Mouse (Mus musculus) layer of hippocampus, adult 9-11 months (tissue): ENCODE results near the gene Asb17.
"Not testable (repeated sequence)": the region's sequence is repeated elsewhere in the genome, so short reads cannot be mapped to it uniquely, and the experiment has no call there.

Experiments
- DNase-seq: peaks from one replicate; pipeline ENCODE4 v3.0.0; 2022

Asb17 gene

DNA sequence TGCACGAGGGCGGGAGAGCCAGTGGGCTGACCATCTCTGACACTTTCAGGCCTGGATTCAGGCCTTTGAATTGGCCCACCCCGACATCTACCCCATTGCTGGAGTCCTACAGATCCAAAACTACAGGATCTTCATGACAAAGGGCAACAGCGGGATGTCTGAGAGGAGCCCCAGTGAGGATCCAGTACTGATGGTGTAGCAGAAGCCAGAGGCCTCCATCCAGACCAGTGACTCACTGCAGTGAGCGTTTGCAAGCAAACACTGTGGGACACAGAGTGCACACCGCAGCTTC, 11.4 kb upstream of the Asb17 start:
- no peak for DNase-seq

DNA sequence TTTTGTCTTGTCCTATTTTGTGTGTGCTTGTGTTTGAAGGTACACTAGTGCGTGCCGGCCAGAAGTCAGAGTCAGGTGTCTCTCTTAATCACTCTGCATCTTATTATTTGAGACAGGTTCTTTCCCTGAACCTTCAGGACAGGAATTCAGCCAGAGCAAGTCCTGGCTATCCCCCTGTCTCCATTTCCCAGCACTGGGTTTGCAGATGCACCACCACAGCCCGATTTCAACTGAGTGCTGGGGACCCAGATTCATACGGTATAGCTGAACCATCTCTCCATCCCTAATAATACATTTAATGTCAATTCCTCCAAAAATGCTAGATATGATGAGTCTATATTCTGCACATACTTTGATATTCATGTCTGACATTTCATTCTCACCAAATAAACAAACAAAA, 9.9 kb upstream of the Asb17 start:
- no peak for DNase-seq

DNA sequence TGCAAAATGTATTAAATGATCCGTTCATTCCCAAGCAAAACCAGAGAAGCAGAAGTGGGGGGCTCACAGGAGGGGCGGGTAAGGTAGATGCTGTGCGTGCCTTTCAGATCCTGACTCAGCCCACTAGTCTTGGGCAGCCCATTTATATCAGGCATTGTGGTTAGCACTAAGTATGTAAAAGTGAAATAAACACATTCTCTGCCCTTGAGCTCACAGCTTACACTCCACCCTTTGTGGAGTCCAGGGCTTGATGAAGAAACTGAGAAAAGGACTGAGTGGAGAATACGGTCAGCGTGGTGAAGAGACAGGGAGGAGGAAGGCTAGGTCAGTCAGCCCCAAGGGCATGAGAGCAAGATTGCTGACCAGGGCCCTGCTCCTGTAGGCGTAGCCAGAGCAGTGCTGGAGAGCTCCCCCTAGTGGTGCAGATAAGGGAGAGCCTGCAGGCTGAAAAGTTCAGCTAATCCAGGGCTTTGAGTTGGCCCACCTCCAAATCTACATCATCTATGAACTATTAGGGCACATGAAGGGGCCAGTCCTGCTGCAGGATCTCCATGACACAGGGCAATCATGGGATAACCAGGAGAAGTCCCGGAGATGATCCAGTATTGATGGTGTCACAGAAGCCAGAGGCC, 8.4 kb upstream of the Asb17 start:
- DNase-seq, result peak; percentile 38

DNA sequence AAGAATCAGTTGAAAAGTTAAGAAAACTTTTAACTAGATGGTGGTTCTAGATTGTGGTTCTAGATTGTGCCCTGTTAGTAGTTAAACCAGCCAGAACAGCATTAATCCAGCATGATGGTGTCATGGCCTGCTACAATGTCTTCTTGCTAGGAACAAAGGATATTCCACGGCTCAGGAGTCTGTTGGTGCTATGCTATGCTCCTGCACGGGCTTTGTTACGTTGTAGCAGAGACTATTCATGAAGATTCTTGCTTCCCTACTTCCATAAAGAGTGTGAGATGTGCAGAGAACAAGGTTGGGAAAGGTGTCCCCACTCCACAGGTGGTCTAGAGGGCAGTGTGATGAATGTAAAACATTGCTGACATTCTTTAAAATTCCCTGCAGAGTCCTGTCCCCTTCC, 7.7 kb upstream of the Asb17 start:
- no peak for DNase-seq

DNA sequence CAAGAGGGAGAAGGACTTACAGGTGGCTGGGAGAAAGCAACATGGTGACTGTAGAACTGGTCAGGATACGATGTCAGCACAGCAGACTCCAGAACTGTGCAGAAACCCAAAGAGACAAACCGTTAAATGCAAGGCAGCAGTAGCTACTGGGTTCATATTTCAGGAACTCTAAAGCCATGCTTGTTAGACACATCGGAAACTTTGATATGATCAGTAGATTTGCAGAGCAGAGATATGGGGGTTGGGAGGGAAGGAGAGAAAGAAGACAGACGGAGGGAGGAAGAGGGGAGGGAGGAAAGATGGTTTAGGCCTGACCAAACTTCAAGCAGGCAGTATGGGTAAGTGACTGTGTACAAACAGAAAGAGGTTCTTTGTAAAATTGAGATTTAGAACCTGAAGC, 6.4 kb upstream of the Asb17 start:
- no peak for DNase-seq

DNA sequence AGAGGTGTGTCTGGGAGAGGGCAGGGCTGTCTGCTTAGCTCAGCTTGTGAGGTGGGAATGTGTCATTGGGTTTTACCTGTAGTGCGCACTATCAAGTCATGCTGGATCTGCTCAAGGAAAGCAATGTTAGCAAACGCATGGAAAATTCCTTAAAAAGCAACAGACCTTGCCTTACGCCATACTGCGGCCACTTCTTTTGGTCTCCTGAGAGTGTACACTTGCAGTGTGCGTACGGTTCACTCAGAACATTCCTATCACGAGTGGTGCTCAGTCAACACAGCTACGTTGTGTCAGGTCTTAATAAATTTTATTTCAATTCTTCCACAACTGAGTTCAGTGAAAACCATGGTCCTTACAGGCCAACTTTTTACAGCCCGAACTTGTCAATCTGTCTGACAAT, 748 bp downstream of the Asb17 start:
- no peak for DNase-seq

DNA sequence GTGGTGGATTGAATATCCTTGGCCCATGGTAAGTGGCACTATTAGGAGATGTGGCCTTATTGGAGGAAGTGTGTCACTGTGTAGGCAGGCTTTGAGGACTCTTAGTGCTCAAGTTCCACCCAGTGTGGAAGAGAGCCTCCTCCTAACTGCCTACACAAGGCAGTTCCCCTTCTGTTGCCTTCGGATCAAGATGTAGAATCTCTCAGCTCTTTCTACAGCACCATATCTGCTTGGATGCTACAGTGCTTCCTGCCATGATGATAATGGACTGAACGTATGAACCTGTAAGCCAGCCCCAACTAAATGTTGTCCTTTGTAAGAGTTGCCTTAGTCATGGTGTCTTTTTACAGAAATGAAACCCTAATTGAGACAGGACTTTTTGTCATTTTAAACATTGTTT, 1.5 kb downstream of the Asb17 start:
- no peak for DNase-seq

DNA sequence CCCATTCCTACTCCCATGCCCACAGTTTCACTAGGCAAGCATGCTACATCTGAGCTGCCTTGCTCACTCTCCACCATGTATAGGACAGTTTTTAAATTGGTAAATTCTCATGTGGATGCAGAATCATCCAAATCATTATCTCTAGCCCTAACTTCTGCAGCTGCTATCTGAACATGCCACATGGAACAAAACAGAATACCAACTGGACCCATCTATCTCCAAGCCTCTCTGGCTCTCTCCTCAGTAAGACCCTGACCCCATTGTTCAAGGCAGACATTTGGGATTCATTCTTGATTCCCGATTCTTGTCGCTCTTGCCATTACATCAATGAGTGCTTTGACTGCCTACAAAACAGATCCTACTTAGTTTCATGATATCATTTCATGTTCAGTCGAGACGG, 2.1 kb downstream of the Asb17 start:
- DNase-seq, result no peak

DNA sequence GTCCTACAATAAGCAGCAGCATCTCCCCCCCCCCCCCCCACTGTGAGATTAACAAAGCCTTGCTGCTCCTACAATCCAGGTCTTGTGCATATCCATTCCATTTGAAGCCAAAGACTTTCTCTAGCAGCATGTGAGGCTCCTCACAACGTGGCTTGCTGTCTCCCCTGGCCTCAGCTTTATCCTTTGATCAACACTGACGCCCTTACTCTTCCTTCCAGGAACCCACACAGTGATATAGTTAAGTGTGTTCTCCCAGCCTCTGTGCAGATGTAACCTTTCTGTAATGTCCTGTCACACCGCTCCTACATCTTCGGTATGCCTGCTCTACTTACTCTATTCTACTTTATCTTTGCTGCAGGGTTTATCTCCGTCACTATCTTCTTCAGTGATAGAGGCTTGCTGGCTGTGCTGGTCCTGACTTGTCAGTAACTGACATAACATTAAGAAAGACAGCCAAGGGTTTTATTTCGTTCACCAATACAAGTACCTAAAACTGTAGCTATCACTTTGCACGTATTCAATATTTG, 3.3 kb downstream of the Asb17 start:
- DNase-seq, result no peak

DNA sequence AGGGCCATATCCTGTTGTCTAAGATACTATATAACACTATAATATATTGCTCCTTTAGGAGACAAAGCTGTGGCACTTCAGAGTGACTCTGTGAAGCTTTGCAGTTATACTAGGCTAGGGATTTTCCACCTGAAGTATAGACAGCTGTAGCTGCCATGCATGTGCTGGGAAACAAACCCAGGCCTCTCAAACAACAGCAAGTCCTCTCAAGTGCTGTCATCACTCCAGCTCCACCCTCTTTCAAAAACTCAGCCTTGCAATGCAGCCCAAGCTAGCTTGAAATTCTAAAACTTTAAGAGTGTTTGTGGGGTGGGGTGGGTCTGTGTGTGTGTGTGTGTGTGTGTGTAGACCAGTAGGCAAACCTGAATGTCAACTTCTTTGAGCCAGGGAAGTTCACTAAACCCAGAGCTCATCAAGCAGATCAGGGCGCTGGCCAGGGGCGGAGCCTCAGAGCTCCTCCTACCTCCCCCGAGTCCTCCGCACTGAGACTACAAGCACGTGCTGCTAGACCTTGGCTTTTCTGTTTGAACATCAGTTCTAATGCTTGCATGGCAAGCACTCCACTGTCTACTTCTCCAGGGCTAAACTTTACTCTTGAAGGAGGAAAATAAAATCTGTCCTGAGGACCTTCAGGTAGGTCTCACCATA, 5.5 kb downstream of the Asb17 start:
- DNase-seq, result no peak

DNA sequence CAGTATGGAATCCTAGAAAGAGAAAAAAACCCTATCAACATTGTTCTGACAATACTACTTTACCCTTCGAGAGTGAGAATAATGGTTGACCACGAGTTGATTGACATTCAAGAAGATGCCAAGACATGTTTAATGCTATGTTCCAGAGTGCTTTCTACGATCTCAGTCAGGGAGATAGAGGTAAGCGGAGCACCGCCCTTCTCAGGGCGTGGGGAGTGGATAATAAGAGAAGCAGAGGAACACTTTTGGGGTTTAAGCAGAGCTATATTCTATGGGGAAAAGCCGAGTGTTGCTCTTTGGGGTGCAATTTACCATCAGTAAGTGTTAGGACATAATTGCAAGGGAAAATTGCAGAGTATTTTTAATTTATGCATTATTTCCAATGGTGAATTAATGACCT, 6.8 kb downstream of the Asb17 start:
- no peak for DNase-seq

DNA sequence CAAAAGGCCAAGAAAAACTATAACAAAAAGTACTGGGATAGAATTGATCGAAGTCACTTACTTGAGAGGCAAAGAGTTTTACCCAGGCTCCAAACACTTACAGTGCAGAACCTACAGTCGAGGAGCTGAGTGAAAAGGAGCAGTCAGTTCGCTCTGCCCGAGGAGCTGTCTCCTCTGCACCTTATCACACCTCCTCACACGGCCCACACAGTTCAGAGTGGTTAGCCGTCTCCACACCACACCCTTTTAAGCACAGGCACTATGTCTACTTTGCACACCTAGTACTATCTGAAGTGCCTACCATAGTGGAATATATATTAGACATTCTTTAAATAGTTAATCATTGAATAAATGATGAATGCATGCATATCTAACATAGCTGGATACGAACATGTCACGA, 8.3 kb downstream of the Asb17 start:
- no peak for DNase-seq

DNA sequence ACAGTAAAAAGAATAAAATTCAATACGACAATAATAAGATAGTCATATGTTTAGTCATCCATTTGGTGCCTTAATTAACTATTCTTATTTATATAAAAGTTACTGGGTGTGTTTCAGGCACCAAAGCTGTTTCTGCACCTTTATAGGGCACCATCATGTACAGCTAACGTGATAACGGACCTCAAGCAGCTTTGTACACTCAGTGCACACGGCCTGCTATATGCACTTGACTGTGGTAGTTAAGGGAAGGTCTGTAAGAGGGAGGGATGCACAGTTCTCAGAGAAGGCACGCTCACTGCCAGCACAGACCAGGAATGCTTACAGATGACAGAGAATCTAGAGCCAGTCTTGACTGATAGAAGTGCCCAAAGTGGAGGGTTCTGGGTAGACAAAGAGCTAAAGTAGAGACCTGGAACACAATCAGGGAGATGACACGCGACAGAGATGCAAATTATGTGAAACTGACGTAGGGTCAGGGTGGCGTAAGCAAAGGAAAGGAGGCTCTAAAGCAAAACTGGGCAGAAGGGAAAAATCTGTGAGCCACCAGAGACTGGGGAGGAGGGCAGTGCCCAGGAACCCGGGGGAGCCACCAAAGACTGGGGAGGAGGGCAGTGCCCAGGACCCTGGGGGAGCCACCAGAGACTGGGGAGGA, 14.5 kb downstream of the Asb17 start:
- DNase-seq, result no peak

DNA sequence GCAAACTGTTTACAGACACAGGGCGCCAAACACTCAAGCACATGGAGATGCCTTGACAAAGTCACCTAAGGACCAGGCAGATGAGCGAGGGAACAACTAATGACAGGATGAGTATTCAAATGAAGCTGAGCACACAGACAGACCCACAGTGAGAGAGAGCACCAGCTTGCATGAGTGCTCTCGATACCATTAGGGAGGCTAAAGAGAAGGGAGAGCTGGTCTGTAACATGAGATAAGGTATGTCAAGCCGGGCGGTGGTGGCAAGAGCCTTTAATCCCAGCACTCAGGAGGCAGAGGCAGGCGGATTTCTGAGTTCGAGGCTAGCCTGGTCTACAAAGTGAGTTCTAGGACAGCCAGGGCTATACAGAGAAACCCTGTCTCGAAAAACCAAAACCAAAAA, 16.4 kb downstream of the Asb17 start:
- not testable (repeated sequence) for DNase-seq

DNA sequence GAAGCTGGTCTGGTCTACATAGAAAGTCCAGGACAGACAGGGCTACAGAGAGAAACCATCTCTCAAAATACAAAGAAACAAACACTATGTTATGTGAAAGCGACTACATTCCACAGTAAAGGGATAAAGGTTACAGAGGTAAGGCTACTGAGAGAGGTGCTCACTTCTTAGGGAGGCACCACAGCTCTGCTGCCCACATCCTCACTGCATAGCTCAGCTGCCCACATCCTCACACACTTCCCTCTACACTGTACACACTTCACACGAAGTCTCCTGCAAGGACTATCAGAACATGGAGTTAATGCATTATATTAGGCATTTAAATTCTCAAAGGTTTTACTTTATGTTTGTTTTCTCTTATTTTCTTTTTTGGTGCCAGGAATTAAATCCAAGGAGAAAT, 19.8 kb downstream of the Asb17 start:
- no peak for DNase-seq

DNA sequence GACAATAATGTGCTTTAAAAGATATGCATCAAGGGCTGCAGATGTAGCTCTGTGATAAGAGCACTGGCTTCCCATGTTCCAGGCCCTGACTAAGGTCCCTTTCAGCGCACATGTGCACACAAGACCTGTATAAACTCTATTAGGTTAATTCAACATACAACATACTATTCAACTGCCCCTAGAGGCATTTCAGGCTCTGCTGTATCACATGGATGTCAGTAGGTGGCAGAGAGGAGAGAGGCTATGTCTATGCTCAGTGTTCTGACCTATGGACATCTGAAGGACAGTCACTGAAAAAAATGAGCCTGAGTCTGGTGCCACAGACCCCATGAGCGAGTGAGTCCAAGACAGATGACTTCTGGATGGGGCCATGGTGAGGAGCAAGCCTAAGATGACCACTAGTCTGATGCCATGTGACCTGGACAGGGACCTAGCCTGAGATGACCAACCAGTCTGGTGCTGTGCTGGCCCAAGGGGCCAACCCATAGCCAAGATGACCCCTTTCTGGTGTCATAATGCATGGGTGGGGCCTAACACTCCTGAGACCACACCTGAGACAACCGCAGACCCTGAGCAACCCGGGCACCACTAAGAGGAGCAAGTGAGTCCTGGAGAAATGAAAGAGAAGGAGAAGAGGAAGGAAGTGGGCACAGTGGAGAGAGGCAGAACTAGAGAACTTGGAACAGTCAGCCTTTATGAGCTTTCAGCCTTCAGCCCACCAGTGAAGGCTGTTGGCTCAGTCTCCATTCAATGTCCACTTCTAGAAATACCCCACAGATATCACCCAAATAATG, 20.8 kb downstream of the Asb17 start:
- DNase-seq, result no peak

DNA sequence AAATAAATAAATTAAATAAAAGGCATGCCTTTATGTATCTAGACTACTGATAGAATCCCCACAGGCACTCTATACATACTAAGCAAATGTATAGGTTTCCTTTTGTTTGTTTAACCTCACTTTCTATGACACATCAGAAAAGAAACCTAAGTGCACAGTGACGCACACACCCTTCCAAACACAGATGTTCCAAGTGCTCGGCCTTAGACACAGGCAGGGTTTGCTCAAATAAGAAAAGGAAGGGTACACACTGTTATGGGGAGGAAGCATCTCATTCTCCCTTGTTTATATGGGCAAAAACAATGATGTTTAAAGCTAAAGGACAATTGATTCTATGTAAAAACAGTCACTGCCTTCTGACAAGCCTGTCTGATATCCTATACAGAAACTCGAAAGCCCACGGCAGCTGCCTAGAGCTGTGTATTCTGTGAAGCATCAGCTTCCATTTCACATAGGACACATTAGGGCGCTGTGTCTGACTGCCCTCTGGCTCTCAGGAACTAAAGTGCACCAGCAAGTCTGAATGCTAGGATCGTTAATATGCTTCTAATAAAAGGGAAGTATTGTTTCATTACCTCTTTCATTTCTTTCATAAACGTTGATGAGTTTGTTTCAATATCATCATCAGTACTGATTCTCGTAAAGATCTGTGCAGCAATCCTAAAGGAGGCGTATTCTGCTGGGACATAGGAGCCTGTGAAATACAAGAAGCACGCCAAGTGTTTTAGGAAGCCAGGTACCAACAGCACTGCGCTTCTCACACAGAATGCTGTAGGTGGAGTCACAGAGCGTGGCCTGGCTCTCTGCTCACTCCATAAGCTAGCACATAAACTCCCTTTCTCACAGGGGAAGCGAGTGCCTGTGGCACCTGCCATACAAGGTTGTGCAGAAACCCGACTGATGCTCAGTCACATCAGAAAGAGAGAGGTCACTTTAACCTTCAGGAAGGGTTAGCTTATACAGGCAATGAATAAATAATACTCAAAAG, 23.4 kb downstream of the Asb17 start:
- DNase-seq, result no peak

DNA sequence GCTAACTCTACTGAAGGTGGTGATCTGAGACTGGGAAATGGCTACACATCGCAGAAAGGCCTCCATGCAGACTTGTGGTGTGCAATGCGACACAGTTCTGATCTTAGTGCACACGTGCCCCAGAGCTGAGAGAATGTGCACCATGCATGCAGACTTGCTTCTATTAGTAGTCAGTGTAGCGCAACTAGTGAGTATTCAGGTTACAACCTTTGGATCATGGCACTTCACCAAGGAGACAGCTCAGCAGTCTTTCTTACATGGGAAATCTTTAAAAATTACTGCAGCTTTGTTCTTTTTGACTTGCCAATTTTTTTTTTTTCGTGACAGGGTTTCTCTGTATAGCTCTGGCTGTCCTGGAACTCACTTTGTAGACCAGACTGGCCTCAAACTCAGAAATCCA, 27.4 kb downstream of the Asb17 start:
- no peak for DNase-seq

DNA sequence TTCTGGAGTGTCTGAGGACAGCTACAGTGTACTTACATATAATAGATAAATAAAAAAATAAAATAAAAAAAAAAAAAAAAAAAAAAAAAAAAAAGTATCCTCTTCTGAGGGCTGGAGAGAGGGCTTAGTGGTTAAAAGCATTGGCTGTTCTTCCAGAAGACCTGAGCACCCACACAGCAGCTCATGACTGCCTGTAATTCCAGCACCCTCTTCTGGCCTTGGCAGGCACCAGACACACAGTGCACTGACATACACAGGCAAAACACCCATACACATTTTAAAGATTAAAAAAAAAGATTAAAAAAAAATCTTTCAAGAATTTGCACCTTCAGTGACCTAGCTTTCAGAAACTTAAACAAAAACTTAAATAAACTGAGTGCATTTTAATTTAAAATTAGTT, 42.3 kb downstream of the Asb17 start:
- no peak for DNase-seq

DNA sequence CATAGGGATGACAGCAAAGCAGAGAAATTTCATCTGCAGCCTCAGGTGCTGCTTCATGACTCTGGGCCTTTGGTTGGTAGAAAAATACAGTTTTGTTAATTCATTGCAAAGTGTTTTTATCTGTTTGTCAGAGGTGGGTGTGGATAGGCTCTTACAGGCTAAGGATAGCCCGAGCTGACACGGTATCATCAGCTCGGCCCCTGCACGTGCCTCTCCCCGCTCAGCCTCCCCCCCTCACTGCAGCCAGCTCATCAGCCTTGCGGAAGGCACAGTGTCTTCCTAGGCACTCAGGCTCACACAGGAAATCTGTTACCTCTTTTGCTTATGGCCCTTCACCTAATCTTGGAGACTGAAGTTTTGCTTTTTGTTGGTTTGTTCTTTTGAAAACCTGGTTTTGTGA, 44.1 kb downstream of the Asb17 start:
- DNase-seq, result no peak

DNA sequence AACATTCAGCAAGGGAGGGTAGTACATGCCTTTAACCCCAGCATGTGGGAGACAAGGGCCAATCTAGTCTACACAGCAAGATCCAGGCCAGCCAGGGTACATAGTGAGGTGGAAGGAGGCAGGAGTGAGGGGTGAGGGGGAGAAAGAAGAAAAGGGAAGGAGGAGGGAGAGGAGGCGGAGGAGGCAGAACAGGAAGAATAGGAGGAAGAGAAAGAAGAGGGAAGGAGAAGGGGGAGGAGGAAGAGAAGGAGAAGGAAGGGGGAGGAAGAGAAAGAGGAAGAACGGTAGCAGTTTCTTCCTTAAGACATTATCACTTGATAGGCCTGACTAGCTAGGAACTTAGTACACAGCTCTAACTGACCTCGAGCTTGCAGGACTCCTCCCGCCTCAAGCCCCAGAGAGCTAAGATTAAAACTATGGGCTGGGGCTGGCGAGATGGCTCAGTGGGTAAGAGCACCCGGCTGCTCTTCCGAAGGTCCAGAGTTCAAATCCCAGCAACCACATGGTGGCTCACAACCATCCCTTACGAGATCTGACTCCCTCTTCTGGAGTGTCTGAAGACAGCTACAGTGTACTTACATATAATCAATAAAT, 45.3 kb downstream of the Asb17 start:
- DNase-seq, result no peak

DNA sequence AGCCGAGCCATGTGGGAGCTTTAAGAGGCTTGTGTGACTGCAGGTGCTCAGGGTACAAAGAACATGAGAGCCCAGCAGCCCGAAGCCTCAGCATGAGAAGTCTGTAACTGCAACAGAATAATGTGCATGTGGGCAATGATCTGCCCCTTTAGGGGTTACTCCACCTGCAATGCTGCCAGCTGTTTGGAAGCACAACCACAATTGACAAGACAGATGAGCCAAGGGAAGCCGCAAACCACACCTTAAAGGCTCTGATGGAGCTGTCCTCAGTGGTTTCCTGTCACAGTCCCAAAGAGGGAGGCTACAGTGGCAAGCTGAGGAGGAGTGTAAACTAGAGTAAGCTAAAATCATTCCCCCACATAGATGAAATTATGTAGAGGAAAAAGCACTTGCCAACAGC, 51.4 kb downstream of the Asb17 start:
- DNase-seq, result no peak
